Mouse (Mus musculus) heart, embryonic 16.5 days (tissue): Measurements from ENCODE around the gene Selenop. TPM values are rescaled to one million over a fixed set of nuclear protein-coding genes. Genes with fewer than 3 reads are reported as not detected.

Source experiments
- ATAC-seq: fragments of 200-750 bp; cut with Nextera tagmentation; replicated peaks from 2 replicates; pipeline ENCODE4 v1.8.0; 2017; ENCODE audit warnings: moderate number of reproducible peaks; ENCODE audit not compliant: insufficient read depth, low FRiP score; ENCODE audit errors: extremely low read depth
- H3K27ac ChIP-seq: fragments of 300-500 bp; sonication (generic); 2 replicates; pipeline ENCODE4 v1.5.1; 2014; ENCODE audit warnings: mild to moderate bottlenecking, low read length, control low read depth, moderate library complexity
- H3K27me3 ChIP-seq: fragments of 300-500 bp; sonication (generic); 2 replicates; pipeline ENCODE4 v1.6.1; 2014; ENCODE audit warnings: low read length, mixed read lengths; ENCODE audit not compliant: control insufficient read depth, insufficient read depth
- H3K36me3 ChIP-seq: fragments of 300-500 bp; sonication (generic); 2 replicates; pipeline ENCODE4 v1.6.1; 2014; ENCODE audit not compliant: control insufficient read depth, insufficient read depth
- H3K4me1 ChIP-seq: fragments of 300-500 bp; sonication (generic); 2 replicates; pipeline ENCODE4 v1.6.1; 2014; ENCODE audit warnings: low read length, mixed read lengths; ENCODE audit not compliant: control insufficient read depth, insufficient read depth
- H3K4me2 ChIP-seq: fragments of 300-500 bp; sonication (generic); 2 replicates; pipeline ENCODE4 v1.6.1; 2014; ENCODE audit warnings: low read depth, mild to moderate bottlenecking, control low read depth, low read length
- H3K4me3 ChIP-seq: fragments of 300-500 bp; sonication (generic); 2 replicates; pipeline ENCODE4 v1.5.1; 2014; ENCODE audit warnings: mild to moderate bottlenecking, control low read depth, low read length
- H3K9ac ChIP-seq: fragments of 300-500 bp; sonication (generic); 2 replicates; pipeline ENCODE4 v1.6.1; 2014; ENCODE audit warnings: low read length, control low read depth
- H3K9me3 ChIP-seq: fragments of 300-500 bp; sonication (generic); replicated peaks from 2 replicates; pipeline ENCODE4 v1.6.1; 2016; ENCODE audit warnings: low read length; ENCODE audit not compliant: control insufficient read depth
- WGBS: fragments of 180-500 bp; shearing (Covaris S2); extraction: QIAGEN DNeasy Blood & Tissue Kit; methylation state at CpG from one replicate; pipeline ENCODE4 v1.1.7; 2014; 5-methylcytosine and 5-hydroxymethylcytosine counted together
- polyA plus RNA-seq: library from polyadenylated mRNA; unstranded; fragments of >200 nt; fragmentation: Nextera tagmentation; extraction: Ambion mirVana; gene quantifications from 2 replicates; pipeline ENCODE4 v1.2.1, GENCODE M21; 2015

The Selenop gene
- polyA plus RNA-seq, 1 experiment from 2014 or later: 184 TPM

DNA sequence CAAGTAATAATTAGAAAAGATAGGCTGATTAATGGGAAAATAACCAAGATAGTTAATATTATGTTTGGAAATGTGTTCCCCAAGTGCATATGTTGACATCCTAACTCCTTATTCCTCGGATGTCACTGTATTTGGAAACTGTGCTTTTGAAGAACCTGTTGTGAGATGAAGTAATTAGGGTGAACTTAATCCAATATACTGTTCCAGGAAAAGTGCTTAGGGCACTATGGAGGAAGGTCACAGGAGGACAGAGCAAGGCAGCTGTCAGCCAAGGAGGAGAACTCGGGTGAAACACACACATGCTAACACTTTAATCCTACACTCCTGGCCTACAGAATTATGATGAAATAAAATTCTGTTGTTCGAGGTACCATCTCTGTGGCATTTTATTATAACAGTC lies 5.5 kb upstream of the Selenop start:
- Histone ChIP-seq H3K36me3 (no peaks in the 10 kb centered on the region), H3K9ac (no peak overlapping the region), H3K4me3 (no peak overlapping the region), H3K27me3 (no peaks in the 10 kb centered on the region), H3K9me3 (no peaks in the 10 kb centered on the region), H3K4me1 (no peaks in the 10 kb centered on the region), H3K4me2 (no peak overlapping the region), H3K27ac (no peak overlapping the region)
- no peak for ATAC-seq
- WGBS: 83% methylated on average over 3 of the region's 3 CpGs

GRCm38 (mm10) chr15:3264293-3264692 lies 4.1 kb upstream of the Selenop start:
- ATAC-seq: no peak
- Histone ChIP-seq H3K27me3 (no peaks in the 10 kb centered on the region), H3K27ac (no peak overlapping the region), H3K9me3 (no peaks in the 10 kb centered on the region), H3K36me3 (no peaks in the 10 kb centered on the region), H3K9ac (no peak overlapping the region), H3K4me3 (no peak overlapping the region), H3K4me1 (no peaks in the 10 kb centered on the region), H3K4me2 (no peak overlapping the region)
- 83% methylated on average over 4 of the region's 4 CpGs for WGBS

- Histone ChIP-seq H3K27ac (no peak overlapping the region), H3K9ac (no peak overlapping the region), H3K4me2 (no peak overlapping the region), H3K4me3 (no peak overlapping the region), H3K36me3 (no peaks in the 10 kb centered on the region), H3K27me3 (no peaks in the 10 kb centered on the region), H3K4me1 (no peaks in the 10 kb centered on the region), H3K9me3 (no peaks in the 10 kb centered on the region)
- ATAC-seq: no peak
- WGBS: 83% methylated on average over 1 of the region's 1 CpGs
These were observed 3.5 kb upstream of the Selenop start for GRCm38 (mm10) chr15:3264828-3265227.

DNA sequence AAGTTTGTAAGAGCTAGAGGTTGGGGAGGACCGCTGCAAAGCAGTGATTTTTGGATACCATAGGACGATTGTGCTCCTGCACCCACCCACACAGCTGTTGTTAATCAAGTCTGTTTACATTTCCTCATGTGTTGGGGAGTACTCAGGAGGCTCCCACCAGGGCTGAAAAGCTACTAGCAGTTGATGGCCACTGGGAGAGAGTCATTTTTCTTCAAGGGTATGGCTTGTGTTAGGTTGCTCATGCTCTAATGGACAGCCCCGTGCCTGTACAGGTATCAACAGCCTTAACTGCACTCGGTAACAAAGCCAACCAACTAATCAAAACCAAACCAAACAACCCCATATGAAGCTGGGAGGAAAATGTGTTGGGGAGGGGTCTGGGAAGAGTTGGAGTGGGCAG lies 1.1 kb downstream of the Selenop start:
- no peak for ATAC-seq
- no peaks in the 10 kb centered on the region for H3K9me3 ChIP-seq
- H3K27me3 ChIP-seq: no peaks in the 10 kb centered on the region
- H3K27ac ChIP-seq: peak overlapping the region; percentile 94; the same call in 1 of the 2 replicates
- no peaks in the 10 kb centered on the region for H3K36me3 ChIP-seq
- no peak overlapping the region for H3K4me2 ChIP-seq
- WGBS: 73% methylated on average over 4 of the region's 4 CpGs
- no peak overlapping the region for H3K9ac ChIP-seq
- peaks cover 9% of the 10 kb centered on the region; the same call in 1 of the 2 replicates for H3K4me1 ChIP-seq
- no peak overlapping the region for H3K4me3 ChIP-seq

DNA sequence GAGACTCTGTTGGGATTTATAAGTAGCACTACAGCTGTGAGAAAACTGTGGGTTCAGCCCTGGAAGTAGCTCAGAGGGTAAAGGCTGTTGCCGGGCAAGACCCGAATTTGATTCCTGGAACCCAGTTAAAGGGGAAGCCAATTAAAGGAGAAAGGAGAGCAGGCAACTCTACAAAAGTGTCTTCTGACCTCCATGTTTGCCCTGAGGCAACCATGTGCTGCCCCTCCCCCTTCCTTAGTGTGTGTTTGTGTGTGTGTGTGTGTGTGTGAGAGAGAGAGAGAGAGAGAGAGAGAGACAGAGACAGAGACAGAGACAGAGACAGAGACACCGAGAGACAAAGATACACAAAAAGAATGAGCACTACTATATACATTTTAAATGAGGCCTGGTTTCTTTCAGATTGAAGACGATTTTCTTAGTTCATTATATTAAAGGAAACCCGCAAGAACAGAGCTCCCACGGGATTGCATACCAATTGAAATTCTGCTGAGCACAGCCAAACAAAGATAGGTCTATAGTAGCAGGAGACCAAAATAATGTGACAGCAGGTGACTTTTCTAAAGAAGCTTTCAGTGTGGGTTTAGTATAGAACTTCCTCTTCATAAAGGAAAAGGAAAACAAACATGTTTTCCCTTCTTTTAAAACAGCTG lies 1.8 kb downstream of the Selenop start:
- WGBS: 33% methylated on average over 6 of the region's 6 CpGs
- H3K4me3 ChIP-seq: peak overlapping the region; percentile 61
- peak; percentile 63 for ATAC-seq
- no peaks in the 10 kb centered on the region for H3K36me3 ChIP-seq
- peak overlapping the region; percentile 75 for H3K9ac ChIP-seq
- H3K27me3 ChIP-seq: no peaks in the 10 kb centered on the region
- H3K4me1 ChIP-seq: peaks cover 9% of the 10 kb centered on the region; the same call in 1 of the 2 replicates
- no peaks in the 10 kb centered on the region for H3K9me3 ChIP-seq
- peak overlapping the region; percentile 68 for H3K4me2 ChIP-seq
- peak overlapping the region; percentile 94 for H3K27ac ChIP-seq

GRCm38 (mm10) chr15:3270646-3271077 lies 2.3 kb downstream of the Selenop start:
- Histone ChIP-seq H3K27ac (peak overlapping the region; percentile 94), H3K36me3 (peaks cover 3% of the 10 kb centered on the region), H3K4me1 (peaks cover 9% of the 10 kb centered on the region; the same call in 1 of the 2 replicates), H3K9ac (peak overlapping the region; percentile 75), H3K4me2 (peak overlapping the region; percentile 68), H3K27me3 (no peaks in the 10 kb centered on the region), H3K9me3 (no peaks in the 10 kb centered on the region), H3K4me3 (peak overlapping the region; percentile 61)
- 3% methylated on average over 12 of the region's 12 CpGs for WGBS
- peak; percentile 87 for ATAC-seq

- Histone ChIP-seq H3K36me3 (peaks cover 6% of the 10 kb centered on the region), H3K9me3 (no peaks in the 10 kb centered on the region), H3K4me1 (peaks cover 9% of the 10 kb centered on the region; the same call in 1 of the 2 replicates), H3K9ac (peak overlapping the region; percentile 75), H3K27me3 (no peaks in the 10 kb centered on the region), H3K27ac (peak overlapping the region; percentile 94), H3K4me2 (peak overlapping the region; percentile 68), H3K4me3 (peak overlapping the region; percentile 61)
- WGBS: 15% methylated on average over 6 of the region's 6 CpGs
- ATAC-seq: peak; percentile 53; the same call in 1 of the 2 replicates
These were observed 2.9 kb downstream of the Selenop start for GRCm38 (mm10) chr15:3271216-3271615.

- no peak overlapping the region for H3K27ac ChIP-seq
- H3K36me3 ChIP-seq: peaks cover 18% of the 10 kb centered on the region
- peaks cover 9% of the 10 kb centered on the region; the same call in 1 of the 2 replicates for H3K4me1 ChIP-seq
- WGBS: 72% methylated on average over 1 of the region's 1 CpGs
- ATAC-seq: no peak
- H3K9ac ChIP-seq: no peak overlapping the region
- no peaks in the 10 kb centered on the region for H3K9me3 ChIP-seq
- H3K27me3 ChIP-seq: no peaks in the 10 kb centered on the region
- peak overlapping the region; percentile 7; the same call in 1 of the 2 replicates for H3K4me3 ChIP-seq
- H3K4me2 ChIP-seq: peak overlapping the region; percentile 31; the same call in 1 of the 2 replicates
These were observed 4.8 kb downstream of the Selenop start for GRCm38 (mm10) chr15:3273191-3273590.

- Histone ChIP-seq H3K9ac (no peak overlapping the region), H3K4me1 (0 out of 2 replicates have a peak, but pooled peaks cover 5% of the 10 kb centered on the region), H3K9me3 (no peaks in the 10 kb centered on the region), H3K4me3 (no peak overlapping the region), H3K36me3 (peaks cover 27% of the 10 kb centered on the region), H3K27me3 (no peaks in the 10 kb centered on the region), H3K4me2 (no peak overlapping the region), H3K27ac (no peak overlapping the region)
- no peak for ATAC-seq
- WGBS: 86% methylated on average over 2 of the region's 2 CpGs
These were observed 9.0 kb downstream of the Selenop start for GRCm38 (mm10) chr15:3277391-3277790.
